Mouse (Mus musculus) hindbrain, embryonic 11.5 days (tissue): ENCODE measurements at regions not wholly inside any gene's neighbourhood (a gene's known extent, or its start where the extent isn't known, plus 50 kb on each side); places are given as distances from the start of the nearest gene placed in this dataset.

Source experiments
- ATAC-seq: fragments of 200-750 bp; cut with Nextera tagmentation; 2 replicates; pipeline ENCODE4 v1.8.0; 2017; ENCODE audit warnings: mild to moderate bottlenecking, moderate TSS enrichment, moderate library complexity; ENCODE audit not compliant: low FRiP score
- DNase-seq: peaks from one replicate; pipeline ENCODE4 v3.0.0-alpha.2; 2015; ENCODE audit warnings: low spot score
- H3K27ac ChIP-seq: fragments of 300-500 bp; sonication (generic); 2 replicates; pipeline ENCODE4 v1.5.1; 2014; ENCODE audit warnings: mild to moderate bottlenecking, low read depth, low read length
- H3K27me3 ChIP-seq: fragments of 300-500 bp; sonication (generic); 2 replicates; pipeline ENCODE4 v1.6.1; 2014; ENCODE audit warnings: mild to moderate bottlenecking, low read length, moderate library complexity, mixed read lengths; ENCODE audit not compliant: control insufficient read depth, insufficient read depth
- H3K36me3 ChIP-seq: fragments of 300-500 bp; sonication (generic); 2 replicates; pipeline ENCODE4 v1.6.1; 2014; ENCODE audit warnings: mild to moderate bottlenecking, low read length, moderate library complexity, mixed read lengths; ENCODE audit not compliant: control insufficient read depth, insufficient read depth
- H3K4me1 ChIP-seq: fragments of 300-500 bp; sonication (generic); replicated peaks from 2 replicates; pipeline ENCODE4 v1.6.1; 2014; ENCODE audit warnings: low read length, mixed read lengths; ENCODE audit not compliant: control insufficient read depth, insufficient read depth
- H3K4me2 ChIP-seq: fragments of 300-500 bp; sonication (generic); replicated peaks from 2 replicates; pipeline ENCODE4 v1.6.1; 2014; ENCODE audit warnings: mild to moderate bottlenecking, low read depth, low read length
- H3K4me3 ChIP-seq: fragments of 300-500 bp; sonication (generic); 2 replicates; pipeline ENCODE4 v1.5.1; 2014; ENCODE audit warnings: low read depth, low read length
- H3K9ac ChIP-seq: fragments of 300-500 bp; sonication (generic); 2 replicates; pipeline ENCODE4 v1.6.1; 2014; ENCODE audit warnings: low read depth, low read length
- H3K9me3 ChIP-seq: fragments of 300-500 bp; sonication (generic); 2 replicates; pipeline ENCODE4 v1.6.1; 2016; ENCODE audit warnings: low read length; ENCODE audit not compliant: control insufficient read depth
- WGBS: fragments of 180-500 bp; shearing (Covaris S2); extraction: QIAGEN DNeasy Blood & Tissue Kit; methylation state at CpG from one replicate; pipeline ENCODE4 v1.1.7; 2014; 5-methylcytosine and 5-hydroxymethylcytosine counted together

DNA sequence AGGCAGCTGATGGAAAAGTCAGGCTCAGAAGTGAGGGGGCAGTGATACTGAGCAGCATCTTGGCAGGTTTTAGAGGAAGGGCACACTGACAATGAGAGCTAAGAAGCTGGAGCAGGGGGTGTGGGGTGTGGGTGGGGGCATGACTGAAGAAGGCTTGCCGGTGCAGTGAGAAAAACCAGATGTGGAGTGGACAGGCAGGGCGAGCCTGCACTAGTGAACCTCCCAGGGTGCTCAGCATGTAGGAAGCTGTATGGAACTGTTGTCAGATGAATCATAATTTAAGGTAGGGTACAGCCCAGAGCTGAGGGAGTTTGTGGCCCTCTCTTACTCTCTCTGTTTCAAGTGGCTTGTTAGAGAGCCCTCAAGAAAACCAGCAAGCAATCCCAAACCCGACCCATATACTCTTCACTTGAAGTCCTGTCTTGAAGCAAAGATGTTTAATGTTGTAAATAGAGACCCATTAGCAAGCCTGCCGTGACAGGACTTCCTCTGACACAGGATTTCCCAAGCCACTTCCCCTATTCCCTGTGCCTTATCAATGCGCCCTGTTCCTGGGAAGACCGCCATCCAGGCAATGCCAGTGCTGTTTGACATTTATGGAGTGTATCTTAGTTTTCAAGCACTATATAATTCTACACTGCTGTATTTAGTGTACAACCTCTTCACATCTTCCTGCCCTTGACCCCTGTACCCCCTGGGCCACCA is 90.4 kb upstream of the Npvf start:
- Histone ChIP-seq H3K36me3 (no peaks in the 10 kb centered on the region), H3K27me3 (no peaks in the 10 kb centered on the region), H3K27ac (no peak overlapping the region), H3K9ac (no peak overlapping the region), H3K9me3 (no peaks in the 10 kb centered on the region), H3K4me1 (no peaks in the 10 kb centered on the region), H3K4me3 (no peak overlapping the region), H3K4me2 (no peak overlapping the region)
- ATAC-seq (no peak), DNase-seq (no peak)
- WGBS = 79% methylated on average over 6 of the region's 6 CpGs

DNA sequence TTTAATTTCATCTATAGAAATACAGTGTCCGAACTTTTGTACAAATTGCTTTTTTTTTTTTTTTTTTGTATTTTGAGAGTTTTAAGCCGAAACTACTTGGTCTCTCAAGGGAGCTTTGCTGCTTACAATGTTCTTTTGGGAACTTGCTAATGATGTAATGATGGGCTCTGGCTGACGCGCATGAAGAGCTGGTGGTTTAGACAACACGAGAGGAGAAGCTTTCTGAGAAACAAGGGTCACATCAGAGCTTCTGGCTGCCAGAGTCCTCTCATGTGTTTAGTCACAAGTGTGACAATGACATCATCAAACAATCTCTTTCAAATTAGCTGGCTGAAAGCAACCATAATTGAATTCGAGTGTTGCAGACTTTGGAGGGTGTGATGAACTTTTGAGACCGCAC is 98.9 kb upstream of the Npvf start:
- Histone ChIP-seq H3K27ac (no peak overlapping the region), H3K4me2 (no peak overlapping the region), H3K4me3 (no peak overlapping the region), H3K36me3 (no peaks in the 10 kb centered on the region), H3K27me3 (no peaks in the 10 kb centered on the region), H3K9me3 (no peaks in the 10 kb centered on the region), H3K9ac (no peak overlapping the region), H3K4me1 (no peaks in the 10 kb centered on the region)
- 86% methylated on average over 7 of the region's 7 CpGs for WGBS
- ATAC-seq (no peak), DNase-seq (no peak)

DNA sequence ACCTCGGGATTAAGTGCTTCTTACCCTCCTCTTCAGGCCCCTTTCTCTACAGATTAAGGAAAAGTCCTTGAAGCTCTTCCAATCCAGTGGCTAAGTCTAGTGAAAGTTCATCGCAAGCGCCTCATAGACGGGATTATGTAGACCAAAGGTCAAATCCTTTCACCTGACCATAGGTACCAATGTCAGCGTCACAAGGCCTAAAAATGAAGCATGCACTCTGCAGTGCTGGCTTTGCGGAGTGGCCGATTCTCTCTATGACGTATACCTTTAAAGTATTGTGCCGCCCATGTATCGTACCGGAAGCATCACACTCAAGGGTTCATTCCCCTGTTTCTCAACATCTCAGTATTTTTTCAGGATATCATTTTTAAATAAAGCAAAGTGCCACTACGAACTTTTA is 100.5 kb upstream of the Npvf start:
- no peak overlapping the region for H3K4me3 ChIP-seq
- DNase-seq = no peak
- no peaks in the 10 kb centered on the region for H3K36me3 ChIP-seq
- H3K4me1 ChIP-seq = no peaks in the 10 kb centered on the region
- H3K27ac ChIP-seq = no peak overlapping the region
- H3K4me2 ChIP-seq = no peak overlapping the region
- no peak overlapping the region for H3K9ac ChIP-seq
- 95% methylated on average over 12 of the region's 12 CpGs for WGBS
- no peak for ATAC-seq
- no peaks in the 10 kb centered on the region for H3K9me3 ChIP-seq
- H3K27me3 ChIP-seq = no peaks in the 10 kb centered on the region

DNA sequence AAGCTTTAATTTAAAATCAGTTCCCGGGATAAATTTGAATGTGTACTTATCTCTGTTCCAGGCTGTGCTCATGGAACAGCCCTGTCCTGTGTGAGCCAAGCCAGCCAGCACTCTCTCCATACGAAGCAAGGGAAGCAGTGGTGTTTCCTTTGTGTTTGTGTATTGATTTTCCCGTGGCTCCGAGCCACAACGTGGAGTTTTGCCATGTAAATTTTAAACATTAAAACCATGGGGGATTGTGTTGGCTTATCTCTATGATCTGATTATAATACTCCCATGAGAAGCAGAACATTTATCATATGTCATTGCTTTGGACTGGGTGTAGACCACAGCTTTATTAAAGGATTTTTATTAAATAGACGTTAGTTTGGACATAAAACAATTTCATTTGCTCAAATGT is 106.1 kb upstream of the Npvf start:
- H3K4me1 ChIP-seq = no peaks in the 10 kb centered on the region
- no peaks in the 10 kb centered on the region for H3K27me3 ChIP-seq
- no peak overlapping the region for H3K27ac ChIP-seq
- no peak overlapping the region for H3K9ac ChIP-seq
- WGBS = 72% methylated on average over 6 of the region's 6 CpGs
- H3K4me3 ChIP-seq = no peak overlapping the region
- H3K9me3 ChIP-seq = no peaks in the 10 kb centered on the region
- no peaks in the 10 kb centered on the region for H3K36me3 ChIP-seq
- DNase-seq (no peak), ATAC-seq (no peak)
- H3K4me2 ChIP-seq = no peak overlapping the region

DNA sequence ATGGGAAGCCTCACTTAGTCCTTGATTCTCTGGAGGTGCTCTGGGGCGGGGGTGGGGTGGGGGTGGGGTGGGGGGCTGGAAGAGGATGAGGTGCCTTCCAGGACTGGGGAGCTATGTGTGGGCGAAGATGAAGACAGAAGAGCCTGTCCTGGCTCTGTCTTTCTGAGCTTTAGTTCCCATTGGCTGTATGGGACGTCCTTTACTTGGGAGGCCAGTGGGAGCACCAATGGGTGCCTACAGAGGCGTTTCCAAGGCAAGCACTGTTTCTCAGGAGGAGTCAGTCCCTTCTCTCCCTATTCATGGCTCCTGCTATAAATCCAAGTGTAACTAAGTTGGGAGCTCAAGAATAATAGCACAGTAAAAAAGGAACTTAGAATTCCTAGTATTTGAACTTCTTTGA is 108.9 kb upstream of the Npvf start:
- H3K27ac ChIP-seq = no peak overlapping the region
- peak; percentile 18 for DNase-seq
- H3K4me1 ChIP-seq = 0 out of 2 replicates have a peak, but pooled peaks cover 4% of the 10 kb centered on the region
- no peak for ATAC-seq
- no peaks in the 10 kb centered on the region for H3K27me3 ChIP-seq
- H3K4me2 ChIP-seq = no peak overlapping the region
- H3K9ac ChIP-seq = no peak overlapping the region
- no peaks in the 10 kb centered on the region for H3K36me3 ChIP-seq
- no peaks in the 10 kb centered on the region for H3K9me3 ChIP-seq
- WGBS = 36% methylated on average over 4 of the region's 4 CpGs
- H3K4me3 ChIP-seq = no peak overlapping the region

DNA sequence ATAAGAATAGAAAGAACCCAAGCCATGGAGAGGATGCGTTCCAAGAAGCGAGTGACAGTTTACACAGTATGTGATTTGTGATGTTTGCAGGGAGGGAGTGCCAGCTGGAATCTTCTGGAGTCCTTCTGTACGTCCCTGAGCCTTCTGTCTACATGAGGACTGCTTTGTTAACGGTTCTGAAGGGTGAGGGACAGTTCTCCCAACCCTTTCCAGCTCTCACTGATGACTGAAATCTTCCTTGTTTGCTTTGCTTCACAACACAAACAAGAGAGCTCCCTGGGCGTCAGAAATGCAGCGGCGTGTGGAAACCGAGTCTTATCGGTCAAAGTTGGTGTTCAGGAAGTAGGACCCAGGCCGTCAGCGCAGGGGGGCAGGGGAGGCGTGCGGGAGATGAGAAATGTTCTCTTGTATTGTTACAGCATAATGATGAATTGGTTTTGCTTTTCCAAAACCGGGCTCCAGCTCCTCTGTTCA is 112.2 kb upstream of the Npvf start:
- DNase-seq (peak; percentile 29), ATAC-seq (no peak)
- Histone ChIP-seq H3K4me2 (no peak overlapping the region), H3K4me3 (no peak overlapping the region), H3K9ac (no peak overlapping the region), H3K27me3 (no peaks in the 10 kb centered on the region), H3K36me3 (no peaks in the 10 kb centered on the region), H3K27ac (peak overlapping the region; percentile 73), H3K4me1 (0 out of 2 replicates have a peak, but pooled peaks cover 4% of the 10 kb centered on the region), H3K9me3 (no peaks in the 10 kb centered on the region)
- WGBS = 34% methylated on average over 14 of the region's 14 CpGs

DNA sequence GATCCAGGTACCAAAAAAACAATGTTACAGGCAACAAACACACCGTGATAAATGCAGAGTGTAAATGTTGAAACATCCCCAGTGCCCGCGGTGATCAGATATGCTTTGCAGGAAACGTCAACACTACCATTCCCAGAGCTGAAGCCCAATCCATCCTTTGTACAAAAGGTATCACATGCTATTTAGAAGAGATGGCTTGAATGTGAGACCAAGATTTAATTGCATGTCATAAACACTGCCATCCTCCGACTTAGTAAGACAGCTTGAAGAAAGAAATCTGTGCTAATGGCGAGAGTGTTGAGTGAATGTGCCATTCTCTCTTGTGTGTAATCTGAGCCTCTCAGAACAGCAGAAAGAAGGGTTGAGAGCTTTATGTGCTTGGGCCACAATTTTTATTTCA is 112.9 kb upstream of the Npvf start:
- no peaks in the 10 kb centered on the region for H3K36me3 ChIP-seq
- peak; percentile 14 for DNase-seq
- H3K9me3 ChIP-seq = no peaks in the 10 kb centered on the region
- no peak overlapping the region for H3K9ac ChIP-seq
- 0 out of 2 replicates have a peak, but pooled peaks cover 4% of the 10 kb centered on the region for H3K4me1 ChIP-seq
- WGBS = 44% methylated on average over 6 of the region's 6 CpGs
- no peak overlapping the region for H3K4me3 ChIP-seq
- no peak overlapping the region for H3K4me2 ChIP-seq
- ATAC-seq = no peak
- no peaks in the 10 kb centered on the region for H3K27me3 ChIP-seq
- H3K27ac ChIP-seq = peak overlapping the region; percentile 73; the same call in 1 of the 2 replicates

DNA sequence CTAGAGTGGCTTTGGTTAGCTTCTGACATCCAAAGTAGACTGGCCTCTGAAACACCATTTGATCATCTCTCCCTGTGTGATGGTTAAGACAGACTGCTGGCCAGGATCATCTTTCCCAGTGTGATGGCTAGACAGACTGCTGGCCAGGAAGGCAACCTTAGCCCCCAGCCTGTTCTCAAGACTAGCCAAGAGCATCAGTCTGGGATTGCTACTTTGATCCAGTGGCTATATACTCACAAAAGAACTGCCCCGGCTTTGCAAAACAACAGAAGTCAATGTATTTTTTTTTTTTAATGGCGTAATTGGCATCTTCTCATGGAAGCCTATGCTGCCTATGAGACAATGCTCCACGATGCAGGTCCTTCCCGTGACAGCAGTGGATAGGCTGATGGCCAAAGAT is 113.6 kb upstream of the Npvf start:
- Histone ChIP-seq H3K9ac (no peak overlapping the region), H3K36me3 (no peaks in the 10 kb centered on the region), H3K9me3 (no peaks in the 10 kb centered on the region), H3K4me1 (0 out of 2 replicates have a peak, but pooled peaks cover 4% of the 10 kb centered on the region), H3K27ac (no peak overlapping the region), H3K4me3 (no peak overlapping the region), H3K4me2 (no peak overlapping the region), H3K27me3 (no peaks in the 10 kb centered on the region)
- DNase-seq = no peak
- no peak for ATAC-seq
- WGBS = 91% methylated on average over 4 of the region's 4 CpGs

DNA sequence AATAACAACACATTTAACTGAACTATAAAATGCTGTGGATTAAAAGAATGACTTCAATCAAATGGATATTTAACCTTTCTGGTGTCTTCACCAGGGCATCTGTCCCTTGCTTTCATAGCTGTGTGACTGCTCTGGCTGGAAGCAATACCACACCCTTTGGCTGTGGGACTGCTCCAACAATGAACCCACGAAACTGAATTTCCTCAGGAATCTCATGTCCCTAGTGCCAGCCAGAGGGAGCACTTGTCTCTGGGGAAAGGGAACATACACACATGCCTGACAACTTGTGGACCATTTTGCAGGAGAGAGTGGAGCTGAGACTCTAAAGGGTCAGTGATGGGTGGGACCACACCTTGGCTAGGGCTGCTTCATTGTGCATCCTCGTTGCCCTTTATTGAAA is 114.9 kb upstream of the Npvf start:
- WGBS = 89% methylated on average over 2 of the region's 2 CpGs
- no peaks in the 10 kb centered on the region for H3K36me3 ChIP-seq
- no peak overlapping the region for H3K9ac ChIP-seq
- DNase-seq (no peak), ATAC-seq (no peak)
- H3K27me3 ChIP-seq = no peaks in the 10 kb centered on the region
- no peak overlapping the region for H3K4me3 ChIP-seq
- no peaks in the 10 kb centered on the region for H3K9me3 ChIP-seq
- no peak overlapping the region for H3K27ac ChIP-seq
- H3K4me1 ChIP-seq = 0 out of 2 replicates have a peak, but pooled peaks cover 4% of the 10 kb centered on the region
- no peak overlapping the region for H3K4me2 ChIP-seq
